Mouse (Mus musculus): ENCODE results near the gene Amh. TPM values are rescaled to one million over a fixed set of nuclear protein-coding genes. Genes with fewer than 3 reads are reported as not detected.

Amh gene
- polyA plus RNA-seq, 1 experiment from 2014 or later, result not detected

DNA sequence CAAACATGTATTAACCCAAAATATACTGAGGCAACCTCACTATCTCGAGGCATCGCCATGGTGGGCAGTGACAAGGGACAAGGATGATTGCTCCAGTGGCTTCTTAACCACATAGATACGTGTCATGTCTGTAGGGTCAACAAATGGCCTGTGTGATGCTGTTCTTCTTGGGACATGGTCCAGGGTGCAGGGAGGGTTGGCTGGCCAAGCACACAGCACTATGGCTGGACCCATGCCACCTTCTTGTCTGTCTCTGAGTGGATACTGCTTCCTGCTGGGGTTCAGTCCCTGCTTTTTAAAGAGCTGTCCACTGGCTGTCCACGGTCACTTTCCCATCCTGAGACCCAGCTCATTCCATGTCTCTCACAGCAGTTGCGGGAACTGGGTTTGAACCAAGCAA is 27.9 kb upstream of the Amh start:
- Histone ChIP-seq H3K4me2 (replicated peaks) (no peak overlapping the region), H3K4me1 (replicated peaks; ENCODE audit: control insufficient read depth, insufficient read depth, low read length) (no peaks in the 10 kb centered on the region), H3K36me3 (replicated peaks; ENCODE audit: control insufficient read depth, insufficient read depth) (peaks cover 96% of the 10 kb centered on the region), H3K4me3 (replicated peaks; ENCODE audit: low read length) (no peak overlapping the region), H3K9ac (no peak overlapping the region), H3K9me3 (ENCODE audit: control insufficient read depth, low read length) (no peaks in the 10 kb centered on the region), H3K27me3 (ENCODE audit: control insufficient read depth, insufficient read depth, low read length) (no peaks in the 10 kb centered on the region), H3K27ac (no peak overlapping the region)
- no peak for DNase-seq (ENCODE audit: low spot score)
- no peak for ATAC-seq (ENCODE audit: low FRiP score)
- WGBS, result 98% methylated on average over 5 of the region's 5 CpGs

DNA sequence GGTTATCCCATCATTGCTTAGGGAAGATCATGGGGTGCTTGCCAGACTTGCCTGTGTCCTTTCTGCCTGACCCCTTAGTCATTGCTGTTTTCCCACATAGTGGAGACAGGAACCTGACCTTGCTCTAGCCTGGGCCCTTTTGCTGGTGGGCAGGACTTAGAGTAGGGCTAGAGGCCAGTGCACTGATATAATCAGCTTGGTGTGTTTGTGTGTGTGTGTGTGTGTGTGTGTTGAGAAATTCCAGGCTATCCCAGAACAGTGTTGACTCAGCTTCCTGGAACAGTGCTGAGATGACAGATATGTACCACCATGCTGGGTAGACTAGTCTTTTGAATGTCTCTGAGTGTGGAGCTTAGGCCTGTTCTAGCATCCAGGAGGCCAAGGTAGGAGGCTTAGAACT is 25.5 kb upstream of the Amh start:
- Histone ChIP-seq H3K4me2 (replicated peaks) (no peak overlapping the region), H3K4me1 (replicated peaks; ENCODE audit: control insufficient read depth, insufficient read depth, low read length) (no peaks in the 10 kb centered on the region), H3K27me3 (ENCODE audit: control insufficient read depth, insufficient read depth, low read length) (no peaks in the 10 kb centered on the region), H3K9me3 (ENCODE audit: control insufficient read depth, low read length) (no peaks in the 10 kb centered on the region), H3K36me3 (replicated peaks; ENCODE audit: control insufficient read depth, insufficient read depth) (peaks cover 98% of the 10 kb centered on the region), H3K27ac (no peak overlapping the region), H3K9ac (no peak overlapping the region), H3K4me3 (replicated peaks; ENCODE audit: low read length) (no peak overlapping the region)
- DNase-seq (ENCODE audit: low spot score), result no peak
- no peak for ATAC-seq (ENCODE audit: low FRiP score)

DNA sequence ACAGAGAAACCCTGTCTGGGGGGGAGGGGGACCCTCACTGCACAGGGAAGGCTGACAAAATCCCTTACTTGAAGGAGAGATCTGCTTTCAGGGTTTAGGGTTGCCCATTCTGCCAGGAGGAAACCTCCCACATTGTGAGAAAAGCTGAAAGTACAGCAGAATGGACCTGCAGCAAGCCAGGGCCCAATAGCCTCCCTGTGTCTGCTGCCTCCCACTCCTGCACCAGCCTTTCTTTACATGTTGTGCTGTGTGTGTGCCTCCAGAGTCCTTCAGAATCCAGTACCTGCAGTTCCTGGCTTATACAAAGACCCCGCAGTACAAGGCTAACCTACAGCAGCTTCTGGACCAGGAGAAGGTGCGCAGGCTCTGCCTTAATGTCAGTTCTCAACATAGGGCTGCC is 20.7 kb upstream of the Amh start:
- Histone ChIP-seq H3K4me1 (replicated peaks; ENCODE audit: control insufficient read depth, insufficient read depth, low read length) (no peaks in the 10 kb centered on the region), H3K36me3 (replicated peaks; ENCODE audit: control insufficient read depth, insufficient read depth) (peaks cover 100% of the 10 kb centered on the region), H3K4me3 (replicated peaks; ENCODE audit: low read length) (no peak overlapping the region), H3K27ac (no peak overlapping the region), H3K4me2 (replicated peaks) (no peak overlapping the region), H3K9me3 (ENCODE audit: control insufficient read depth, low read length) (no peaks in the 10 kb centered on the region), H3K27me3 (ENCODE audit: control insufficient read depth, insufficient read depth, low read length) (no peaks in the 10 kb centered on the region), H3K9ac (no peak overlapping the region)
- DNase-seq (ENCODE audit: low spot score) (no peak), ATAC-seq (ENCODE audit: low FRiP score) (no peak)
- WGBS, result 97% methylated on average over 2 of the region's 2 CpGs

DNA sequence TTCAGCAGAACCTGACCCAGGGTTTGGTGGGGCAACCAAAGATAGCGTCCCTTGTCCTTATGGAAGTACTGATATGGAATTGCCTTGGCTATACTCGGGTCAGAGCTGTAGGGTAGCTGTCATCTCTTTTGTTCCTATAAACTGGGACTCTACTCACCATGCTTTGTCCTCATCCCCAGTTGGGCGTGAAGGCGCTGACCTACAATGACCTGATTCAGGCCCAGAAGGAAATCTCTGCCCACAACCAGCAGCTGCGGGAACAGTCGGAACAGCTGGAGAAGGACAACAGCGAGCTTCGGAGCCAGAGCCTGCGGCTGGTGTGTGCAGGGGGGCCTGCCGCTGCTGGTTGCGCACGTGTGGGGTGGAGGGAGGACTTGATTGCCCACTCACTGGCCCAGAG is 20.2 kb upstream of the Amh start:
- DNase-seq (ENCODE audit: low spot score) (no peak), ATAC-seq (ENCODE audit: low FRiP score) (no peak)
- Histone ChIP-seq H3K36me3 (replicated peaks; ENCODE audit: control insufficient read depth, insufficient read depth) (peaks cover 99% of the 10 kb centered on the region), H3K4me3 (replicated peaks; ENCODE audit: low read length) (no peak overlapping the region), H3K4me2 (replicated peaks) (no peak overlapping the region), H3K9ac (no peak overlapping the region), H3K9me3 (ENCODE audit: control insufficient read depth, low read length) (no peaks in the 10 kb centered on the region), H3K27ac (no peak overlapping the region), H3K4me1 (replicated peaks; ENCODE audit: control insufficient read depth, insufficient read depth, low read length) (no peaks in the 10 kb centered on the region), H3K27me3 (ENCODE audit: control insufficient read depth, insufficient read depth, low read length) (no peaks in the 10 kb centered on the region)
- 54% methylated on average over 12 of the region's 12 CpGs for WGBS

DNA sequence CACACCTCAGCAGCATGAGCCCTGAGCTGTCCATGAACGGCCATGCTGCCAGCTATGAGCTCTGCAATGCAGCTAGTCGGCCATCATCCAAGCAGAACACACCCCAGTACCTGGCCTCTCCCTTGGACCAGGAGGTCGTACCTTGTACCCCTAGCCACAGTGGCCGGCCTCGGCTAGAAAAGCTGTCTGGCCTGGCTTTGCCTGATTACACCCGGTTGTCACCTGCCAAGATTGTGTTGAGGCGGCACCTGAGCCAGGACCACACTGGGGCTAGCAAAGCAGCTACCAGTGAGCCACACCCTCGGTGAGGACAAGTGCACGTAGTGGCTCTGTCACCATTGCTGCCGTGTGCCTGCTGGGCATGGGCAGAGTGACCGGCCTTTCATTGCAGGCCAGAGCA is 19.1 kb upstream of the Amh start:
- no peak for DNase-seq (ENCODE audit: low spot score)
- H3K36me3 ChIP-seq (replicated peaks; ENCODE audit: control insufficient read depth, insufficient read depth), result peaks cover 99% of the 10 kb centered on the region
- no peak overlapping the region for H3K4me3 ChIP-seq (replicated peaks; ENCODE audit: low read length)
- H3K27ac ChIP-seq, result no peak overlapping the region
- ATAC-seq (ENCODE audit: low FRiP score), result no peak
- H3K4me2 ChIP-seq (replicated peaks), result no peak overlapping the region
- H3K9ac ChIP-seq, result no peak overlapping the region
- WGBS, result 92% methylated on average over 11 of the region's 11 CpGs
- H3K4me1 ChIP-seq (replicated peaks; ENCODE audit: control insufficient read depth, insufficient read depth, low read length), result no peaks in the 10 kb centered on the region
- no peaks in the 10 kb centered on the region for H3K27me3 ChIP-seq (ENCODE audit: control insufficient read depth, insufficient read depth, low read length)
- no peaks in the 10 kb centered on the region for H3K9me3 ChIP-seq (ENCODE audit: control insufficient read depth, low read length)

DNA sequence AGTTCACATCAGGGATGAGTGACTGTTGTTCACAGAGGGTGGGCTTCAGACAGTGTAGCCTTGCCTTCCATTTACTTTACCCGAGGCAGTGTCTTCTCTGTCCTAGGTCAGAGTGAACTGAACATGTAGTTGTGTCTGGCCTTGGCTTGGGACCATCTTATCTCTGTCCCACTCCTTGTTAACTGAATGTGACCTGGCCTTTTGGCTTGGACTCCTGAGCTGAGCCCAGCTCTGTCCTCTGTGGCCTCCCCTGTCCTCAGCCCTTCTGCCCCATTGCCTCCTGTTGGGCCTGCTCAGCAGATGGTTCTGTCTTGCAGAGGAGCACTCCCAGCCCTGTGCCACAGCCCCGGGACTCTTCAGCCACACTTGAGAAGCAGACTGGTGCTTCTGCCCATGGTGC is 17.5 kb upstream of the Amh start:
- no peak overlapping the region for H3K9ac ChIP-seq
- ATAC-seq (ENCODE audit: low FRiP score), result no peak
- H3K4me1 ChIP-seq (replicated peaks; ENCODE audit: control insufficient read depth, insufficient read depth, low read length), result no peaks in the 10 kb centered on the region
- no peak overlapping the region for H3K4me2 ChIP-seq (replicated peaks)
- no peak overlapping the region for H3K4me3 ChIP-seq (replicated peaks; ENCODE audit: low read length)
- H3K27me3 ChIP-seq (ENCODE audit: control insufficient read depth, insufficient read depth, low read length), result no peaks in the 10 kb centered on the region
- H3K36me3 ChIP-seq (replicated peaks; ENCODE audit: control insufficient read depth, insufficient read depth), result peaks cover 99% of the 10 kb centered on the region
- no peak for DNase-seq (ENCODE audit: low spot score)
- WGBS, result 83% methylated on average over 2 of the region's 2 CpGs
- no peaks in the 10 kb centered on the region for H3K9me3 ChIP-seq (ENCODE audit: control insufficient read depth, low read length)
- no peak overlapping the region for H3K27ac ChIP-seq

DNA sequence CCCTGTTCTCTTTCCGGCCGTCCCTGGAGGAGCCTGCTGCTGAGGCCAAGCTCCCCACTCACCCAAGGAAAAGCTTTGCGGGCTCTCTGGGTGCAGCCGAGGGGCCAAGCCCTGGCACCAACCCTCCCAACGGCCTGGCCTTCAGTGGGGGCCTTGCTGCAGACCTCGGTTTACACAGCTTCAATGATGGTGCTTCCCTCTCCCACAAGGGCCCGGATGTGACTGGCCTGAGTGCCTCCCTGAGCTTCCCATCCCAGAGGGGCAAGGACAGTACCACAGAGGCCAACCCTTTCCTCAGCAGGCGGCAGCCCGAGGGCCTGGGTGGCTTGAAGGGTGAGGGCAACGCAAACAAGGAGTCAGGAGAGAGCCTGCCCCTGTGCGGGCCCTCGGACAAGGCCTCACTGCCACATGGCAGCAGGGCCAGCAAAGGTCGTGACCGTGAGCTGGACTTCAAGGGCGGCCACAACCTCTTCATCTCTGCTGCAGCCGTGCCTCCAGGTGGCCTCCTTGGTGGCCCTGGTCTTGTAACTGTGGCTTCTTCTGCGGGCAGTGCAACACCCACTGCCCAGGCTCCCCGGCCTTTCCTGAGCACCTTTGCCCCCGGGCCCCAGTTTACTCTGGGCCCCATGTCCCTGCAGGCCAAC is 14.2 kb upstream of the Amh start:
- ATAC-seq (ENCODE audit: low FRiP score) (no peak), DNase-seq (ENCODE audit: low spot score) (no peak)
- no peak overlapping the region for H3K9ac ChIP-seq
- H3K27ac ChIP-seq, result no peak overlapping the region
- H3K4me2 ChIP-seq (replicated peaks), result no peak overlapping the region
- H3K4me3 ChIP-seq (replicated peaks; ENCODE audit: low read length), result no peak overlapping the region
- peaks cover 99% of the 10 kb centered on the region for H3K36me3 ChIP-seq (replicated peaks; ENCODE audit: control insufficient read depth, insufficient read depth)
- no peaks in the 10 kb centered on the region for H3K4me1 ChIP-seq (replicated peaks; ENCODE audit: control insufficient read depth, insufficient read depth, low read length)
- H3K27me3 ChIP-seq (ENCODE audit: control insufficient read depth, insufficient read depth, low read length), result no peaks in the 10 kb centered on the region
- no peaks in the 10 kb centered on the region for H3K9me3 ChIP-seq (ENCODE audit: control insufficient read depth, low read length)
- WGBS, result 88% methylated on average over 19 of the region's 19 CpGs

DNA sequence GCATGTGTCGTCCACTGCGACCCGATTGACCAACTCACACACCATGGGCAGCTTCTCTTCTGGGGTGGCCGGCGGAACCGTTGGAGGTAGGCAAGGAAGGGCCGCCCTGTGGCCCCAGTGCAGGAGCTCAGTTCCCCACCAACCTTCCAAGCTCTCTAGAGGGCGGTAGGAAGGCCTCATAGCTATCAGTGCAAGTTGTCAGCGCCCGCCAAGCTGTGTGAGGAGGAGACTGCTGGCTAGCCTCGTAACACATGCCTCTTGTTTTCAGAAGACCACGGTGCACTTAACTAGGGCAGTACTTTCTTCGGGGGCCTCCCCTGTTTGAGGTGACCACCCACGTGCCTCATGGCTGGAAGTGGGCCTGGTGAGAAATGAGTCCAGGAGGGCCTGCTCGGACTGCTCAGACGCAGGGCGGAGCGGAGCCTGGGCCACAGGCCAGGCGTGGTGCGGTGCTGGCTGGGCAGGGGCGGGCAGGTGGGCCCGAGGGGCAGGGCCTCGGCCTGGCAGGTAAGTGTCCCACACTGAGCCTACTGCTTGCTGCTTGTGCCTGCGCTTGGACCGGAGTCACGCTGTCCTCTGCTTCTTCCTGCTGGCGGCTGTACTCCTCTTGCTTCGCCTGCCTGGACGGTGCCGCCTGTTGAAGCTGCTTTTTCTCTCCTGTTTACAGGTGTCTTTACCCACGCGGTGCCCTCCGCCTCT is 13.4 kb upstream of the Amh start:
- H3K9me3 ChIP-seq (ENCODE audit: control insufficient read depth, low read length), result no peaks in the 10 kb centered on the region
- no peak for ATAC-seq (ENCODE audit: low FRiP score)
- no peak overlapping the region for H3K4me2 ChIP-seq (replicated peaks)
- H3K4me3 ChIP-seq (replicated peaks; ENCODE audit: low read length), result no peak overlapping the region
- no peaks in the 10 kb centered on the region for H3K27me3 ChIP-seq (ENCODE audit: control insufficient read depth, insufficient read depth, low read length)
- no peak overlapping the region for H3K27ac ChIP-seq
- H3K4me1 ChIP-seq (replicated peaks; ENCODE audit: control insufficient read depth, insufficient read depth, low read length), result peaks cover 2% of the 10 kb centered on the region; the same call in 1 of the 2 replicates
- H3K9ac ChIP-seq, result no peak overlapping the region
- no peak for DNase-seq (ENCODE audit: low spot score)
- 84% methylated on average over 33 of the region's 33 CpGs for WGBS
- H3K36me3 ChIP-seq (replicated peaks; ENCODE audit: control insufficient read depth, insufficient read depth), result peaks cover 99% of the 10 kb centered on the region

DNA sequence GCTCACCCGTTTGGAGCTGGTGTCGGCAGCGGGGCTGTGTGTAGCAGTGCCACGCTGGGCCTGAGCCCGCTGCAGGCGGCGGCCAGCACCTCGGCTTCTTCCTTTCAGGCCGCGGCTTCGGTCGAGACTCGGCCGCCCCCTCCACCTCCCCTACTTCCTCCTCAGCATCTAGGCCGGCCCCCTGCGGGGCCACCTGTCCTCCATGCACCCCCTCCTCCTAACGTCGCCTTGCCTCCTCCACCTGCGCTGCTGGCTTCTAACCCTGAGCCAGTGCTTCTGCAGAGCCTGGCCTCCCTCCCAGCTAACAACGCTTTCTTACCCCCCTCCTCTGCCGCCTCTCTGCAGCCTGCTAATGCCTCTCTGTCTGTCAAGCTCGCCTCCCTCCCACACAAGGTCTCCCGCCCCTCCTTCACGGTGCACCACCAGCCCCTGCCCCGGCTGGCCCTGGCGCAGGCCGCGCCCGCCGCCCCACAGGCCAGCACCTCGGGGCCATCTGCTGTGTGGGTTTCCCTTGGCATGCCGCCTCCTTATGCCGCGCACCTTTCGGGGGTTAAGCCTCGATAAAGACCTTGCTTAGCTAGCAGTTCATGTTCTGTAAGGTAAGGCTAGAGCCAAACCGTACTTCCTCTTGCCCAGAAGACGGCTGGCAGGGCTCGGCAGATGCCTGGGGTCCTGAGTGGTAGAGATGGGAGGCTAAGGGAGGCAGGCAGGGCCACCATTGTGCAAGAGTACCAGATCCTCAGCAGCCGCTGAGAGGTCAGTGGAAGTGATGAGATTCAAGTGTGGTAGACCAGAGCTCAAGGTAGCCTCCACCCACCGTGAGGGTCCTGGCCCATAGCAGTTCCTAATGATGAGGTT is 12.6 kb upstream of the Amh start:
- WGBS, result 74% methylated on average over 41 of the region's 41 CpGs
- no peak for ATAC-seq (ENCODE audit: low FRiP score)

More for the DNA sequence above, 12.6 kb upstream of the Amh start:
- Histone ChIP-seq H3K4me1 (replicated peaks; ENCODE audit: control insufficient read depth, insufficient read depth, low read length) (peaks cover 9% of the 10 kb centered on the region; the same call in 1 of the 2 replicates), H3K27me3 (ENCODE audit: control insufficient read depth, insufficient read depth, low read length) (no peaks in the 10 kb centered on the region), H3K9me3 (ENCODE audit: control insufficient read depth, low read length) (no peaks in the 10 kb centered on the region), H3K4me3 (replicated peaks; ENCODE audit: low read length) (no peak overlapping the region), H3K9ac (no peak overlapping the region), H3K4me2 (replicated peaks) (no peak overlapping the region), H3K27ac (no peak overlapping the region), H3K36me3 (replicated peaks; ENCODE audit: control insufficient read depth, insufficient read depth) (peaks cover 91% of the 10 kb centered on the region)
- DNase-seq (ENCODE audit: low spot score), result no peak
